Mouse (Mus musculus) heart, embryonic 12.5 days (tissue): ENCODE measurements around the gene Coro6. TPM values are rescaled to one million over a fixed set of nuclear protein-coding genes. Genes with fewer than 3 reads are reported as not detected.

Experiments
- ATAC-seq: fragments of 200-750 bp; cut with Nextera tagmentation; 2 replicates; pipeline ENCODE4 v1.8.0; 2017; ENCODE audit warnings: moderate TSS enrichment, moderate library complexity; ENCODE audit not compliant: insufficient number of reproducible peaks, low FRiP score
- H3K27ac ChIP-seq: fragments of 300-500 bp; sonication (generic); 2 replicates; pipeline ENCODE4 v1.5.1; 2016; ENCODE audit warnings: mild to moderate bottlenecking, moderate library complexity; ENCODE audit not compliant: poor library complexity, severe bottlenecking
- H3K27me3 ChIP-seq: fragments of 300-500 bp; sonication (generic); replicated peaks from 2 replicates; pipeline ENCODE4 v1.6.1; 2016; ENCODE audit warnings: mild to moderate bottlenecking, moderate library complexity
- H3K36me3 ChIP-seq: fragments of 300-500 bp; sonication (generic); 2 replicates; pipeline ENCODE4 v1.6.1; 2016; ENCODE audit warnings: mild to moderate bottlenecking, moderate library complexity
- H3K4me1 ChIP-seq: fragments of 300-500 bp; sonication (generic); replicated peaks from 2 replicates; pipeline ENCODE4 v1.6.1; 2016; ENCODE audit warnings: mild to moderate bottlenecking
- H3K4me2 ChIP-seq: fragments of 300-500 bp; sonication (generic); 2 replicates; pipeline ENCODE4 v1.6.1; 2016; ENCODE audit warnings: mild to moderate bottlenecking, moderate library complexity
- H3K4me3 ChIP-seq: fragments of 300-500 bp; sonication (generic); 2 replicates; pipeline ENCODE4 v1.5.1; 2016; ENCODE audit warnings: mild to moderate bottlenecking
- H3K9ac ChIP-seq: fragments of 300-500 bp; sonication (generic); 2 replicates; pipeline ENCODE4 v1.6.1; 2016; ENCODE audit warnings: mild to moderate bottlenecking, moderate library complexity
- H3K9me3 ChIP-seq: fragments of 300-500 bp; sonication (generic); replicated peaks from 2 replicates; pipeline ENCODE4 v1.6.1; 2016; ENCODE audit warnings: mild to moderate bottlenecking, moderate library complexity
- WGBS: fragments of 180-500 bp; shearing (Covaris S2); methylation state at CpG from one replicate; pipeline ENCODE4 v1.1.7; 2016; 5-methylcytosine and 5-hydroxymethylcytosine counted together
- polyA plus RNA-seq: library from polyadenylated mRNA; unstranded; fragments of >200 nt; fragmentation: Nextera tagmentation; extraction: Ambion mirVana; gene quantifications from 2 replicates; pipeline ENCODE4 v1.2.1, GENCODE M21; 2016

Coro6 gene
- polyA plus RNA-seq, 1 experiment from 2014 or later, result 30.1 TPM

DNA sequence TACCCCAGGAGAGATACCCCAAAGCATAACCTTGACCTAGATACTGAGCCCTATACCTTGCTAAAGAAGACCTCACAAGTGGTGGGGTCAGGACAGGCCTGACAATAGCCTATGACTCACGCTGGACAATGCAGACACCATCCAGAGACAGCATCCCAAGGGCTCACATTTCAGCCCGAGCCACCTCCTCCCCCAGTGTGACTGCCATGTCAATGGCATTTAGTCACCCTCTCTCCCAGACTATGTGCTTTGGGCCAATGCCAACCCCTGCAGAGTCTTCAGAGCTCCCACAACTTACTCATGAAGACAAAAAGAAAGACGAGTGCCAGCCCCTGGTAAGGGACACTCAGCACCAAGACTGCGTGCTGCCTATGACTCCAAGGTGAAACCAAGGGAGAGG is 2.5 kb downstream of the Coro6 start:
- Histone ChIP-seq H3K9me3 (no peaks in the 10 kb centered on the region), H3K27ac (peak overlapping the region; percentile 87), H3K4me3 (no peak overlapping the region), H3K4me2 (0 out of 2 replicates have a peak overlapping the region, but pooled peaks have one; percentile 16), H3K4me1 (peaks cover 63% of the 10 kb centered on the region), H3K36me3 (peaks cover 8% of the 10 kb centered on the region; the same call in 1 of the 2 replicates), H3K27me3 (peaks cover 49% of the 10 kb centered on the region), H3K9ac (no peak overlapping the region)
- no peak for ATAC-seq
- WGBS, result 23% methylated on average over 4 of the region's 4 CpGs

DNA sequence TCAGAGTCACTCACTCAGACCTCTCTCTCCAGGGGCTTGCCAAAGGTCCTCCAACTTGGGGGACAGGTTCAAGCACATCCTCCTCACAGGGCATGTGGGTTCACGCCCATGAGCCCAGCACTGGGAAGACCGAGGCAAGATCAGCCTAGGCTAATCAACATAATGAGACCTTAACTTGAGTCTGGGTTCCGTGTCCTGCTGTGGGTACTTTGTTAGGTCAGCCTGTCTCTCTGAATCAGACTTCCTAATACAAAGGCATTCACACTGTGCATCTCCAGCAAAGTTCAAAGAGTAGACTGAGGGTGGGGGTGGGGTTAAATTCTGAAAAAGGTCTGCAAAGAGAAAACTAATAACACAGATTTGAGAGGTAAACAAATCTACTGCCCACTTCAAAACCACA is 2.9 kb downstream of the Coro6 start:
- ATAC-seq, result no peak
- 63% methylated on average over 3 of the region's 3 CpGs for WGBS
- Histone ChIP-seq H3K27me3 (peaks cover 50% of the 10 kb centered on the region), H3K9ac (no peak overlapping the region), H3K36me3 (peaks cover 8% of the 10 kb centered on the region; the same call in 1 of the 2 replicates), H3K4me3 (no peak overlapping the region), H3K4me2 (0 out of 2 replicates have a peak overlapping the region, but pooled peaks have one; percentile 16), H3K4me1 (peaks cover 63% of the 10 kb centered on the region), H3K27ac (peak overlapping the region; percentile 87), H3K9me3 (no peaks in the 10 kb centered on the region)

- peak overlapping the region; percentile 30; the same call in 1 of the 2 replicates for H3K4me2 ChIP-seq
- no peak for ATAC-seq
- peaks cover 43% of the 10 kb centered on the region for H3K27me3 ChIP-seq
- peaks cover 57% of the 10 kb centered on the region for H3K4me1 ChIP-seq
- H3K9ac ChIP-seq, result no peak overlapping the region
- WGBS, result 35% methylated on average over 9 of the region's 9 CpGs
- H3K36me3 ChIP-seq, result peaks cover 21% of the 10 kb centered on the region
- H3K4me3 ChIP-seq, result no peak overlapping the region
- no peak overlapping the region for H3K27ac ChIP-seq
- no peaks in the 10 kb centered on the region for H3K9me3 ChIP-seq
Observed at GRCm38 (mm10) chr11:77466544-77466943, 4.3 kb downstream of the Coro6 start.

GRCm38 (mm10) chr11:77467157-77467556 is 4.9 kb downstream of the Coro6 start:
- 5% methylated on average over 25 of the region's 25 CpGs for WGBS
- H3K4me3 ChIP-seq, result peak overlapping the region; percentile 3; the same call in 1 of the 2 replicates
- H3K36me3 ChIP-seq, result peaks cover 26% of the 10 kb centered on the region
- H3K9me3 ChIP-seq, result no peaks in the 10 kb centered on the region
- H3K27me3 ChIP-seq, result peaks cover 43% of the 10 kb centered on the region
- H3K9ac ChIP-seq, result no peak overlapping the region
- ATAC-seq, result no peak
- H3K27ac ChIP-seq, result no peak overlapping the region
- peak overlapping the region; percentile 30 for H3K4me2 ChIP-seq
- peaks cover 51% of the 10 kb centered on the region for H3K4me1 ChIP-seq

DNA sequence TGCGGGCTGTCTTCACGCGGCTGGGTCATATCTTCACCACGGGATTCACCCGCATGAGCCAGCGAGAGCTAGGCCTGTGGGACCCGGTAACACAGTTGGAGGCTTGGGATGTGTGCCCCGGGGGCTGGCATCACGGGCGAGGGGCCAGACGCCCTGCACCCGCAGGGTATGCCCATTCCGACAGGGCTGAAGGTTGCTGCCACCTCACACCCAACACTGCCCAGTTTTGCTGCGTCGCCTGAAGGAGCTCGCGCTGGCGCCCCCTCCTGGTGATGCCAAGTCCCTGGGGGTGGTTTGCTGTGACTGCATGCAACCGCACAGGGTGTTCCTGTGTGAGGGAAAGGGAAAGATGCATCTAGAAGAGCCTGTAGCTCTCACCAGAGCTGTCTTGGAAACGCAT is 5.6 kb downstream of the Coro6 start:
- H3K9ac ChIP-seq, result no peak overlapping the region
- no peak for ATAC-seq
- peak overlapping the region; percentile 30; the same call in 1 of the 2 replicates for H3K4me2 ChIP-seq
- peaks cover 43% of the 10 kb centered on the region for H3K27me3 ChIP-seq
- no peaks in the 10 kb centered on the region for H3K9me3 ChIP-seq
- no peak overlapping the region for H3K4me3 ChIP-seq
- H3K36me3 ChIP-seq, result peaks cover 32% of the 10 kb centered on the region
- peaks cover 51% of the 10 kb centered on the region for H3K4me1 ChIP-seq
- no peak overlapping the region for H3K27ac ChIP-seq
- 15% methylated on average over 20 of the region's 20 CpGs for WGBS

- 82% methylated on average over 9 of the region's 9 CpGs for WGBS
- H3K27ac ChIP-seq, result no peak overlapping the region
- no peaks in the 10 kb centered on the region for H3K9me3 ChIP-seq
- peaks cover 45% of the 10 kb centered on the region for H3K4me1 ChIP-seq
- H3K27me3 ChIP-seq, result peaks cover 42% of the 10 kb centered on the region
- no peak for ATAC-seq
- H3K36me3 ChIP-seq, result peaks cover 34% of the 10 kb centered on the region
- no peak overlapping the region for H3K9ac ChIP-seq
- H3K4me2 ChIP-seq, result no peak overlapping the region
- H3K4me3 ChIP-seq, result no peak overlapping the region
Observed at GRCm38 (mm10) chr11:77468397-77468796, 6.2 kb downstream of the Coro6 start.

DNA sequence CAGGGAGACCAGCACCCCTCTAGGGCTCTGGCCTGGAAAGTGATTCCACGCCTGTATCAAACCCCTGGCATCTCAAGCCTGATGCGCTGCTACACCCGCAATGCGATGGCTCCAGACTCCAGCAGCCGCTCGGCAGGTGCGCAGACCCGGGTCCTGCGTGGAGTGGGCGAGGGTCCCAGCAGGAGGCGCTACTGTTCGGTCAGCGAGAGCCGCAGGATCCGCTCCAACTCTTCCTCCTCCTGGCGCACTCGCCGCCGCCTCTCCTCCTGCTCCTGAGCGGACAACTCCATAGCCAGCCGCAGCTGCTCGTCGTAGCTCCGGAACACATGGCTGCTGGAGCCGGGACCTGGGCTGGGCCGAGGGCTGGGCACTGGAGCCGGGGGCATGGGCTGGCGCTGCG is 9.2 kb downstream of the Coro6 start:
- no peak overlapping the region for H3K4me2 ChIP-seq
- H3K9me3 ChIP-seq, result no peaks in the 10 kb centered on the region
- no peak for ATAC-seq
- H3K4me3 ChIP-seq, result no peak overlapping the region
- no peak overlapping the region for H3K27ac ChIP-seq
- H3K36me3 ChIP-seq, result peaks cover 34% of the 10 kb centered on the region
- WGBS, result 67% methylated on average over 29 of the region's 29 CpGs
- H3K27me3 ChIP-seq, result peaks cover 31% of the 10 kb centered on the region
- H3K4me1 ChIP-seq, result peaks cover 16% of the 10 kb centered on the region
- no peak overlapping the region for H3K9ac ChIP-seq

DNA sequence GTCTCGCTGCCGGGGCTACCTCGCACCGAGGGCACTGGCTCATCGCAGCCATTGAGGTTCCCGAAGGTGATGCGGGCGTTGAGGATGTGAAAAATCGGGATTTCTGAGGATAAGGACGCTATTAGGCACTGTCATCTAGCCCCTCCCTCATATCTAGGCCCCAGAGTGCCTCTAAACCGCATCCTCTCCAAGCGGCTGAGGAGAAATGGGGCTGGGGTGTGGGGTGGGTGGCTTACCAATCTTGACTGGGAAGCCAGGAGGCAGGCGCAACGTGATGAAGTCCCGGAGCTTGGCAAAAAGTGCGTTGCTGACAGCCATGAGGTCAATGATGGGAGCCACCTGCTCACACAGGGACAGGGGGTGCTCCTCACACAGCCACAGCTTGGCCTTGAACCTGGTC is 10.6 kb downstream of the Coro6 start:
- ATAC-seq, result no peak
- Histone ChIP-seq H3K4me2 (no peak overlapping the region), H3K27me3 (peaks cover 19% of the 10 kb centered on the region), H3K9me3 (no peaks in the 10 kb centered on the region), H3K4me3 (no peak overlapping the region), H3K36me3 (peaks cover 34% of the 10 kb centered on the region), H3K27ac (no peak overlapping the region), H3K9ac (no peak overlapping the region), H3K4me1 (peaks cover 2% of the 10 kb centered on the region; the same call in 1 of the 2 replicates)
- 80% methylated on average over 16 of the region's 16 CpGs for WGBS

DNA sequence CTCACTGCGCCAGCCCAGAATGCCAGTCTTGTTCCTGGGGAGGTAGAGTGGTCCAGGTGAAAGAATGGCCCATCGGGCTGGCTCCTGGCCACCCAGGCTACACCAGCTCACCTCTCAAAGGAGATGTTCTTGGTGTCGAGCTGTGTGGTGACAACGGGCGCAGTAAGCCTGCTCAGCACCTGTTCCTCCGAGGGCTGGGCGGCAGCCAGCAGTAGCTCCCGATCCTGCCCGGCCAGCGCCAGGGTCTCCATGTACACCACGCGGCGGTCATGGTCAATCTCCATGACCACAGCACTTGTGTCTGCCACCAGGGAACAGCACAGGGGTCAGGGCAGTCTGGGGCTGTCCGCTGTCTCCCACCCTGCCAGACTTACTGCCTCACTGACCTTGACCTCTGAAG is 14.0 kb downstream of the Coro6 start:
- H3K4me3 ChIP-seq, result no peak overlapping the region
- 90% methylated on average over 14 of the region's 14 CpGs for WGBS
- H3K4me2 ChIP-seq, result no peak overlapping the region
- no peaks in the 10 kb centered on the region for H3K4me1 ChIP-seq
- H3K9ac ChIP-seq, result no peak overlapping the region
- ATAC-seq, result no peak
- no peaks in the 10 kb centered on the region for H3K9me3 ChIP-seq
- H3K27ac ChIP-seq, result no peak overlapping the region
- no peaks in the 10 kb centered on the region; the same call in 1 of the 2 replicates for H3K27me3 ChIP-seq
- peaks cover 17% of the 10 kb centered on the region for H3K36me3 ChIP-seq

DNA sequence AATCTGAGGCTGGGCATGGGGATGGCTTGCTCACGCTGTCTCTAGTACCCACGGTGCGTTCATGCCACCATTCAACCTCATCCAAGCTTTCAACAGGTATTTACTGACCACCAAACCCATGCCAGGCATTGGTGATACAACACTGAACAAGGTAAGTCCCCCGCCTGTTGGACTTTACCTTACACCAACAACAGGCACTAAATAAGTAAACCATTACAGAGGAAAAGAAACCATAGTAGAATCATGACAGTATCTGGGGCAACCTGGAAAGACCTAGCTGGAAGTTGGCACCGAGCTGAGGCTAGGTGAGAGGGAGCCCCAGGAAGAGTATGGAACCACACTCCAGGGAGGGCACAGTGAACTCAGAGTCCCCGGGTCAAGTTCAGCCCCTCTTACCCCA is 14.7 kb downstream of the Coro6 start:
- no peaks in the 10 kb centered on the region; the same call in 1 of the 2 replicates for H3K27me3 ChIP-seq
- no peak overlapping the region for H3K9ac ChIP-seq
- H3K36me3 ChIP-seq, result peaks cover 11% of the 10 kb centered on the region
- ATAC-seq, result no peak
- 88% methylated on average over 6 of the region's 6 CpGs for WGBS
- H3K27ac ChIP-seq, result no peak overlapping the region
- no peak overlapping the region for H3K4me3 ChIP-seq
- no peaks in the 10 kb centered on the region for H3K9me3 ChIP-seq
- no peak overlapping the region for H3K4me2 ChIP-seq
- H3K4me1 ChIP-seq, result no peaks in the 10 kb centered on the region

DNA sequence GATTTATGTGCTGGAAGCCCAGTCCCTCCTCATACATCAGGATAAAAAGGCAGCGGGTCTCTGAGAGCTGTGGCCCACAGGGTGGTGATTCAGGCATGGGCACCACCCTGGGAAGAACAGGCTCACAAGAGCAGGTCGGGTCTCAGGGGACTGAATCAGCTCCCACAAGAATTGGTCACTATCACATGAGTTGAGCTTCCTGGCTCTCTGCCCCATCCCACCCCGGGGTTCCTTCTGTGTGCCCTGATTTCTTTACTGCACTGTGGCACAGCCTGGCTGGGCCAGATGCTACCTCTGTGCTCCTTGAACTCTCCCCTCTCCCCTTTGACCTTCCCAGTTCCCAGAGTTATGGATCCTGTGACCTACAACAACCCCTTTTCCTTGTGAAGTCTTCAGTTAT is 20.8 kb downstream of the Coro6 start:
- Histone ChIP-seq H3K27me3 (no peaks in the 10 kb centered on the region), H3K4me2 (no peak overlapping the region), H3K4me3 (no peak overlapping the region), H3K27ac (no peak overlapping the region), H3K9ac (no peak overlapping the region), H3K9me3 (no peaks in the 10 kb centered on the region), H3K36me3 (no peaks in the 10 kb centered on the region), H3K4me1 (peaks cover 18% of the 10 kb centered on the region)
- 52% methylated on average over 3 of the region's 3 CpGs for WGBS
- ATAC-seq, result no peak
